31 mouse cellular contexts compared by ENCODE assay signal in the genomic region with DNA sequence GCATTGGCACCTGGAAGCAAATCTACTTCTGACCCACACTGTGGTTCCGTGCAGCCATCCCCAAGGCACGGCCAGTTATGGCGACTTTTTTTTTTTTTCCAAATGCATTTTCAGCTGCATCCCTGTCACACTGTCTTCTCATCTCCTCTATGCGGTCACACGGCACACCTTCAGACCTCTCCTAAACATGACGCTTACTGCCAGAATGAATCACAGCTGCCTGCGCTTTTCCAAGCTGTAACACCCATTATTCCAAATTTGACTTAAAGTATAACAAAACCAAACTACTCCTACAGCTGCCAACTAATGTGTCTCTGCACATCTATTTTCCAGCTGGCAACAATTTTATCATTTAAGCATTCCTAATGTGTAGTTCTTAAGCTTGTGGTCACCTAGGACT. TPM values are rescaled to one million over a fixed set of nuclear protein-coding genes. Genes with fewer than 3 reads are reported as not detected.
DNase-seq lines count a peak whose midpoint lies in the region; ATAC-seq and TF ChIP-seq lines count a peak whose summit lies in the region.
"Had no signal": no experiment of that assay in that cellular context is flagged by ENCODE, and none has a peak within 500 bp of the region (broad histone marks: within the 10 kb centered on the region; RNA-seq: fewer than 3 reads in every experiment).

No protein-coding gene starts in this region.

- H3K4me3 ChIP-seq in heart, embryonic 11.5 days (ENCODE audit: low read depth, low read length), result no peak overlapping the region
- no peak overlapping the region for H3K4me3 ChIP-seq in heart, embryonic 16.5 days (ENCODE audit: low read length)
- H3K4me3 ChIP-seq in CH12.LX (replicated peaks in 1 of 3; ENCODE audit: low read depth in 2 of 3, low read length in 2 of 3, poor library complexity in 1 of 3), result no peak overlapping the region
- no peak overlapping the region for H3K4me3 ChIP-seq in forebrain, postnatal 0 days (ENCODE audit: low read depth, low read length)
- H3K4me3 ChIP-seq: embryonic facial prominence, embryonic 13.5 days; forebrain, embryonic 10.5 days; forebrain, embryonic 15.5 days; kidney, embryonic 15.5 days; left cerebral cortex, adult 2 months; limb, embryonic 13.5 days; lung, embryonic 15.5 days; midbrain, embryonic 10.5 days; midbrain, embryonic 15.5 days; neural tube, embryonic 15.5 days had no signal

- H3K36me3 ChIP-seq in heart, embryonic 11.5 days (ENCODE audit: control insufficient read depth, insufficient read depth, low read length), result no peaks in the 10 kb centered on the region
- no peaks in the 10 kb centered on the region for H3K36me3 ChIP-seq in heart, embryonic 16.5 days (ENCODE audit: control insufficient read depth, insufficient read depth)
- H3K36me3 ChIP-seq in CH12.LX (replicated peaks in 1 of 2; ENCODE audit: control insufficient read depth in 1 of 2, insufficient read depth in 1 of 2, low read length in 1 of 2), result no peaks in the 10 kb centered on the region
- no peaks in the 10 kb centered on the region for H3K36me3 ChIP-seq in forebrain, postnatal 0 days (ENCODE audit: insufficient read depth)
- H3K36me3 ChIP-seq: embryonic facial prominence, embryonic 13.5 days; forebrain, embryonic 10.5 days; forebrain, embryonic 15.5 days; G1E; kidney, embryonic 15.5 days; limb, embryonic 13.5 days; lung, embryonic 15.5 days; midbrain, embryonic 10.5 days; midbrain, embryonic 15.5 days; neural tube, embryonic 15.5 days had no signal

- DNase-seq in frontal cortex, postnatal 10 days (ENCODE audit: low spot score in 2 of 2), result no peak
- no peak for DNase-seq in heart, adult 11 months
- no peak for DNase-seq in heart, adult 18-20 months
- no peak for DNase-seq in CH12.LX (ENCODE audit: extremely low read depth)
- DNase-seq in forebrain, postnatal 0 days, result no peak
- DNase-seq: adrenal gland, postnatal 14 days; cerebellum, adult 11-12 months; cerebellum, adult 9-11 months; kidney, adult 18-20 months; kidney, postnatal 25 days; retina, postnatal 1 day; thymus, adult 2 months; thymus, postnatal 36 days had no signal

- TF ChIP-seq CTCF in CH12.LX (conservative IDR thresholded peaks at IDR 0.05 in 1 of 2, IDR thresholded peaks at IDR 0.05 in 1 of 2; ENCODE audit: low read depth in 2 of 2, low read length in 2 of 2), result no peak
- TF ChIP-seq CTCF in forebrain, postnatal 0 days (IDR thresholded peaks at IDR 0.05; ENCODE audit: low read depth), result no peak

- H3K27me3 ChIP-seq in heart, embryonic 11.5 days (ENCODE audit: control insufficient read depth, insufficient read depth, low read length), result no peaks in the 10 kb centered on the region
- H3K27me3 ChIP-seq in heart, embryonic 16.5 days (ENCODE audit: control insufficient read depth, insufficient read depth, low read length), result no peaks in the 10 kb centered on the region
- no peaks in the 10 kb centered on the region for H3K27me3 ChIP-seq in CH12.LX (replicated peaks)
- no peaks in the 10 kb centered on the region for H3K27me3 ChIP-seq in forebrain, postnatal 0 days (ENCODE audit: insufficient read depth, low read length)
- H3K27me3 ChIP-seq: forebrain, embryonic 15.5 days; kidney, embryonic 15.5 days; limb, embryonic 13.5 days; lung, embryonic 15.5 days; midbrain, embryonic 15.5 days; neural tube, embryonic 15.5 days; Patski had no signal

- dilution Hi-C loops in CH12.LX (cut with MboI; ENCODE audit: extremely low pct_ligation_motif_present, extremely low pct_unique_long_range_greater_than_20kb, low sequenced_read_pairs), result no loop called here

- H3K9ac ChIP-seq in heart, embryonic 11.5 days (ENCODE audit: low read depth, low read length), result no peak overlapping the region
- H3K9ac ChIP-seq in heart, embryonic 16.5 days (ENCODE audit: low read length), result no peak overlapping the region
- no peak overlapping the region for H3K9ac ChIP-seq in CH12.LX (ENCODE audit: insufficient read depth, low read depth)
- no peak overlapping the region for H3K9ac ChIP-seq in forebrain, postnatal 0 days
- H3K9ac ChIP-seq: embryonic facial prominence, embryonic 13.5 days; forebrain, embryonic 15.5 days; kidney, embryonic 15.5 days; limb, embryonic 13.5 days; lung, embryonic 15.5 days; midbrain, embryonic 15.5 days; neural tube, embryonic 15.5 days had no signal

- in situ Hi-C loops in CH12.LX (cut with MboI; ENCODE audit: low pct_ligation_motif_present, low pct_unique_long_range_greater_than_20kb, low sequenced_read_pairs), result no loop called here

- 91% methylated on average over 7 of the region's 7 CpGs for WGBS in heart, embryonic 11.5 days (ENCODE audit: insufficient replicate concordance)
- 80% methylated on average over 7 of the region's 7 CpGs for WGBS in heart, embryonic 16.5 days
- 84% methylated on average over 7 of the region's 7 CpGs for WGBS in forebrain, postnatal 0 days

- no peaks in the 10 kb centered on the region for H3K79me2 ChIP-seq in CH12.LX (replicated peaks; ENCODE audit: control insufficient read depth, extremely low read depth, insufficient read depth, poor library complexity, severe bottlenecking)

- TF ChIP-seq POLR2A in CH12.LX (IDR thresholded peaks at IDR 0.05; ENCODE audit: low read depth, low read length), result no peak

- TF ChIP-seq RAD21 in CH12.LX (IDR thresholded peaks at IDR 0.05; ENCODE audit: low read depth, low read length), result no peak

- no peaks in the 10 kb centered on the region for H3K9me3 ChIP-seq in heart, embryonic 11.5 days (replicated peaks; ENCODE audit: control insufficient read depth, low read length)
- no peaks in the 10 kb centered on the region for H3K9me3 ChIP-seq in heart, embryonic 16.5 days (replicated peaks; ENCODE audit: control insufficient read depth, low read length)
- no peaks in the 10 kb centered on the region for H3K9me3 ChIP-seq in CH12.LX (replicated peaks; ENCODE audit: low read length)
- no peaks in the 10 kb centered on the region for H3K9me3 ChIP-seq in forebrain, postnatal 0 days (ENCODE audit: low read length)
- H3K9me3 ChIP-seq: embryonic facial prominence, embryonic 13.5 days; forebrain, embryonic 10.5 days; forebrain, embryonic 15.5 days; kidney, embryonic 15.5 days; limb, embryonic 13.5 days; lung, embryonic 15.5 days; midbrain, embryonic 10.5 days; midbrain, embryonic 15.5 days; neural tube, embryonic 15.5 days had no signal

- peak; percentile 62 for ATAC-seq in frontal cortex, adult (ENCODE audit: low TSS enrichment)
- no peak for ATAC-seq in heart, embryonic 11.5 days (replicated peaks; ENCODE audit: insufficient number of reproducible peaks, low FRiP score, low TSS enrichment)
- ATAC-seq in heart, embryonic 16.5 days (replicated peaks; ENCODE audit: extremely low read depth, insufficient read depth, low FRiP score), result no peak
- ATAC-seq in forebrain, postnatal 0 days, result no peak
- ATAC-seq: forebrain, embryonic 15.5 days; hindbrain, embryonic 16.5 days; midbrain, embryonic 15.5 days; Patski had no signal

- H3K27ac ChIP-seq in heart, embryonic 11.5 days (ENCODE audit: low read depth, low read length), result 0 out of 2 replicates have a peak overlapping the region, but pooled peaks have one; percentile 1
- H3K27ac ChIP-seq in heart, embryonic 16.5 days (ENCODE audit: low read length), result peak overlapping the region; percentile 93
- H3K27ac ChIP-seq in CH12.LX (ENCODE audit: insufficient read depth, low read depth), result no peak overlapping the region
- no peak overlapping the region for H3K27ac ChIP-seq in forebrain, postnatal 0 days (ENCODE audit: low read depth, low read length)
- H3K27ac ChIP-seq: embryonic facial prominence, embryonic 13.5 days; forebrain, embryonic 10.5 days; forebrain, embryonic 15.5 days; kidney, embryonic 15.5 days; left cerebral cortex, adult 2 months; limb, embryonic 13.5 days; lung, embryonic 15.5 days; midbrain, embryonic 10.5 days; midbrain, embryonic 15.5 days; neural tube, embryonic 15.5 days had no signal

- no peak overlapping the region for H3K4me2 ChIP-seq in heart, embryonic 11.5 days
- no peak overlapping the region for H3K4me2 ChIP-seq in heart, embryonic 16.5 days (ENCODE audit: low read depth, low read length)
- peak overlapping the region; percentile 33 for H3K4me2 ChIP-seq in CH12.LX (ENCODE audit: insufficient read depth, low read depth, poor library complexity, severe bottlenecking)
- H3K4me2 ChIP-seq in forebrain, postnatal 0 days (ENCODE audit: low read depth), result no peak overlapping the region
- H3K4me2 ChIP-seq: embryonic facial prominence, embryonic 13.5 days; forebrain, embryonic 15.5 days; kidney, embryonic 15.5 days; limb, embryonic 13.5 days; liver, embryonic 11.5 days; lung, embryonic 15.5 days; midbrain, embryonic 15.5 days; neural tube, embryonic 15.5 days had no signal

- peaks cover 29% of the 10 kb centered on the region for H3K4me1 ChIP-seq in heart, embryonic 11.5 days (ENCODE audit: control insufficient read depth, insufficient read depth, low read length)
- H3K4me1 ChIP-seq in heart, embryonic 16.5 days (ENCODE audit: control insufficient read depth, insufficient read depth, low read length), result peaks cover 37% of the 10 kb centered on the region
- H3K4me1 ChIP-seq in CH12.LX (ENCODE audit: control insufficient read depth in 1 of 2, insufficient read depth in 2 of 2), result peaks cover 7 to 21% of the 10 kb centered on the region in 2 experiments
- no peaks in the 10 kb centered on the region for H3K4me1 ChIP-seq in forebrain, postnatal 0 days (ENCODE audit: insufficient read depth)
- H3K4me1 ChIP-seq: forebrain, embryonic 10.5 days; kidney, embryonic 15.5 days; limb, embryonic 13.5 days; midbrain, embryonic 10.5 days had no signal

- TF ChIP-seq EP300 in CH12.LX (IDR thresholded peaks at IDR 0.05; ENCODE audit: low read length), result no peak

TF ChIP-seq in CH12.LX, 34 proteins besides CTCF, POLR2A, EP300 and RAD21 (continues in another document):
- no peak for TF ChIP-seq NELFE (IDR thresholded peaks at IDR 0.05; ENCODE audit: low read depth, low read length)
- TF ChIP-seq ZMIZ1 (IDR thresholded peaks at IDR 0.05; ENCODE audit: low read depth, low read length), result no peak

RNA-seq across cellular contexts. Expression of gene Prkaa2, which starts 11.0 kb away (rescaled TPM):
- polyA plus RNA-seq in heart, embryonic 11.5 days (2014; fragmentation: Nextera tagmentation; extraction: Ambion mirVana), result 38.8 and 49.1 TPM in 2 replicates
- polyA plus RNA-seq in heart, embryonic 16.5 days (2015; fragmentation: Nextera tagmentation; extraction: Ambion mirVana), result 45.3 and 49.7 TPM in 2 replicates
- 10 to 100 TPM; 80.1 to 83.8 TPM for total RNA-seq in heart, adult 18-20 months (2021)
- total RNA-seq in CH12.LX (2012; rRNA removed) (0.34 and 0.68 TPM in 2 replicates), CH12.LX (2014; rRNA removed) (0.23 TPM in 2 replicates)
- 0.20 and 0.29 TPM in 2 replicates for polyA plus RNA-seq in CH12.LX (2012; ENCODE audit: insufficient read length, low read depth)
- 24.2 and 29.1 TPM in 2 replicates for total RNA-seq in forebrain, postnatal 0 days (2014; rRNA removed)
- 10.6 and 14.5 TPM in 2 replicates for polyA plus RNA-seq in forebrain, postnatal 0 days (2015; fragmentation: Nextera tagmentation; extraction: Ambion mirVana)
- polyA plus RNA-seq: G1E had no signal

RNA-seq across cellular contexts. Expression of gene Plpp3, which starts 58.5 kb away (rescaled TPM):
- 23.8 and 25.7 TPM in 2 replicates for polyA plus RNA-seq in heart, embryonic 11.5 days (2014; fragmentation: Nextera tagmentation; extraction: Ambion mirVana)
- 37.0 and 40.8 TPM in 2 replicates for polyA plus RNA-seq in heart, embryonic 16.5 days (2015; fragmentation: Nextera tagmentation; extraction: Ambion mirVana)
- 10 to 100 TPM; 56.4 to 57.5 TPM for total RNA-seq in heart, adult 18-20 months (2021)
- total RNA-seq in CH12.LX (2012; rRNA removed), result 0.17 and 0.34 TPM in 2 replicates
- 1.2 and 1.3 TPM in 2 replicates for total RNA-seq in CH12.LX (2014; rRNA removed)
- polyA plus RNA-seq in CH12.LX (2012; ENCODE audit: insufficient read length, low read depth), result 1.0 and 1.6 TPM in 2 replicates
- 64.8 and 87.3 TPM in 2 replicates for total RNA-seq in forebrain, postnatal 0 days (2014; rRNA removed)
- 82.8 and 117 TPM in 2 replicates for polyA plus RNA-seq in forebrain, postnatal 0 days (2015; fragmentation: Nextera tagmentation; extraction: Ambion mirVana)
- total RNA-seq: G1E; megakaryocyte progenitor cell, adult 5-6 weeks had no signal
- polyA plus RNA-seq: G1E had no signal

Comparison
In these comparisons a context has a peak if more than half of its experiments do, and no peak if none do; other contexts are left out.
1. H3K27ac ChIP-seq: peak in heart, embryonic 11.5 days (single experiment) and heart, embryonic 16.5 days (single experiment); none in CH12.LX (single experiment) and forebrain, postnatal 0 days (single experiment).